Mouse (Mus musculus) forebrain, embryonic 16.5 days (tissue): ENCODE results near the gene Lpar5. TPM values are rescaled to one million over a fixed set of nuclear protein-coding genes. Genes with fewer than 3 reads are reported as not detected.
"Not testable (repeated sequence)": the region's sequence is repeated elsewhere in the genome, so short reads cannot be mapped to it uniquely, and the experiment has no call there.

Experiments used
- ATAC-seq: fragments of 200-750 bp; cut with Nextera tagmentation; 2 replicates; pipeline ENCODE4 v1.8.0; 2017; ENCODE audit warnings: mild to moderate bottlenecking, moderate library complexity
- H3K27ac ChIP-seq: fragments of 300-500 bp; sonication (generic); 2 replicates; pipeline ENCODE4 v1.5.1; 2014; ENCODE audit warnings: low read length, control low read depth
- H3K27me3 ChIP-seq: fragments of 300-500 bp; sonication (generic); replicated peaks from 2 replicates; pipeline ENCODE4 v1.6.1; 2014; ENCODE audit warnings: low read length; ENCODE audit not compliant: control insufficient read depth, insufficient read depth
- H3K36me3 ChIP-seq: fragments of 300-500 bp; sonication (generic); 2 replicates; pipeline ENCODE4 v1.6.1; 2014; ENCODE audit not compliant: control insufficient read depth, insufficient read depth
- H3K4me1 ChIP-seq: fragments of 300-500 bp; sonication (generic); replicated peaks from 2 replicates; pipeline ENCODE4 v1.6.1; 2014; ENCODE audit warnings: low read length; ENCODE audit not compliant: control insufficient read depth, insufficient read depth
- H3K4me2 ChIP-seq: fragments of 300-500 bp; sonication (generic); 2 replicates; pipeline ENCODE4 v1.6.1; 2014; ENCODE audit warnings: mild to moderate bottlenecking, low read length, control low read depth
- H3K4me3 ChIP-seq: fragments of 300-500 bp; sonication (generic); replicated peaks from 2 replicates; pipeline ENCODE4 v1.5.1; 2014; ENCODE audit warnings: mild to moderate bottlenecking, low read length, control low read depth
- H3K9ac ChIP-seq: fragments of 300-500 bp; sonication (generic); replicated peaks from 2 replicates; pipeline ENCODE4 v1.6.1; 2014; ENCODE audit warnings: low read depth, low read length, control low read depth
- H3K9me3 ChIP-seq: fragments of 300-500 bp; sonication (generic); 2 replicates; pipeline ENCODE4 v1.6.1; 2016; ENCODE audit warnings: low read length; ENCODE audit not compliant: control insufficient read depth
- WGBS: fragments of 180-500 bp; shearing (Covaris S2); extraction: QIAGEN DNeasy Blood & Tissue Kit; methylation state at CpG from one replicate; pipeline ENCODE4 v1.1.7; 2014; 5-methylcytosine and 5-hydroxymethylcytosine counted together
- polyA plus RNA-seq: library from polyadenylated mRNA; unstranded; fragments of >200 nt; fragmentation: Nextera tagmentation; extraction: Ambion mirVana; gene quantifications from 2 replicates; pipeline ENCODE4 v1.2.1, GENCODE M21; 2015

The Lpar5 gene
- polyA plus RNA-seq: 0.44 and 0.60 TPM in 2 replicates

DNA sequence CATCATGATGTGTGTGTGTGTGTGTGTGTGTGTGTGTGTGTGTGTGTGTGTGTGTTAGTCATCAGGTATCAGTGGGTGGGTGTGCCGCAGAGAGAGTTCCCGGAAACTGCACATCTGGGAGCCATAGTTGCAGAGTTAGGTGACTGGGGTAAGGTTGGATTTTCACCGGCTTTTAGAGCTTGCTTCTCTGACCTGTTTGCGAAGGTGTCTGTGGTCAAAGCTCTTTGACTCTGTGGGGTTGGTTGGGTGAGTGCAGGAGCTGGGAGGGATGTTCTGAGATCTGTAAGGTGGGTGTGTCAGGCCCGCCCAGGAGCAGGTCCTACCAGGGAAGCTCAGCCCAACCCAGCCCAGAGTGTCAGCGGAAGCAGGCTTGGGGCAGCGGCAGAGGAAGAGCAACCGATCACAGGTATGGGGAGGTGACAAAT lies at the start of gene Lpar5:
Gene Lpar5 (plus strand): TSS at position 350 of the 425 bp plus-strand sequence.
- no peak for ATAC-seq
- WGBS: 72% methylated on average over 8 of the region's 8 CpGs
- Histone ChIP-seq H3K36me3 (no peaks in the 10 kb centered on the region), H3K4me2 (no peak within 1 kb of the TSS), H3K4me1 (peaks cover 19% of the 10 kb centered on the region), H3K27ac (no peak within 1 kb of the TSS), H3K9ac (no peak within 1 kb of the TSS), H3K27me3 (no peaks in the 10 kb centered on the region), H3K4me3 (no peak within 1 kb of the TSS), H3K9me3 (no peaks in the 10 kb centered on the region)

DNA sequence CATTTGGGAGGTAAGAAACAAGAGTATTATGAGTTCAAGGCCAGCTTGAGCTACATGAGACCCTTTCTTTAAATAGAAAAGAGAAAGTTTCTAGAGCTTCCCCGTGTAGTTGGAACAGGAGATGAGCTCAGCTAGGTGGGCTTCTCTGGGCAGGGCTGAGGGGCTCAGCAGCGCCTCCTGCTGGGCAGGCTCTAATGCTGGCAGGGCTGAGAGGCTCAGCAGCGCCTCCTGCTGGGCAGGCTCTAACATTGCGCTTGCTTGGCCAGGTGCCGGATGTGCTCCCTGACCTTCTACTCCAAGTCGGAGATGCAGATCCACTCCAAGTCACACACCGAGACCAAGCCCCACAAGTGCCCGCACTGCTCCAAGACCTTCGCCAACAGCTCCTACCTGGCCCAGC lies 37.2 kb upstream of the Lpar5 start:
- H3K9ac ChIP-seq, ATAC-seq, H3K4me3 ChIP-seq, H3K27me3 ChIP-seq, H3K4me2 ChIP-seq, H3K27ac ChIP-seq, H3K4me1 ChIP-seq, H3K9me3 ChIP-seq: not testable (repeated sequence)
- H3K36me3 ChIP-seq: peaks cover 35% of the 10 kb centered on the region
- 14% methylated on average over 6 of the region's 9 CpGs for whole genome bisulfite sequencing

DNA sequence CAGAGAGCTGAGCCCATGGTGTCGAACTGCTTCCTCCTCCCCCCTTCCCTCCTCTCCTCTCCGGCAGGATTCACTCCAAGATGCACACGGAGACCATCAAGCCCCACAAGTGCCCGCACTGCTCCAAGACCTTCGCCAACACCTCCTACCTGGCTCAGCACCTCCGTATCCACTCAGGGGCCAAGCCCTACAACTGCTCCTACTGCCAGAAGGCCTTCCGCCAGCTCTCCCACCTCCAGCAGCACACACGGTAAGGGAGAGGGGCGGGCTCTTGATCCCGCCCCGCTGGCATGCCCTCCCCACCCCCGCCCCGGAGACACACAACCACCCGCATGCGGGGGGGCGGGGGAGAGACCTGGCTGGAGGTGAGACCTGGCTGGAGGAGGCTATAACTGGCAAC lies 36.1 kb upstream of the Lpar5 start:
- H3K4me3 ChIP-seq: no peak overlapping the region
- H3K27ac ChIP-seq: no peak overlapping the region
- no peak overlapping the region for H3K4me2 ChIP-seq
- H3K27me3 ChIP-seq: no peaks in the 10 kb centered on the region
- H3K9ac ChIP-seq: no peak overlapping the region
- no peaks in the 10 kb centered on the region for H3K4me1 ChIP-seq
- peaks cover 36% of the 10 kb centered on the region for H3K36me3 ChIP-seq
- no peak for ATAC-seq
- H3K9me3 ChIP-seq: no peaks in the 10 kb centered on the region
- 91% methylated on average over 16 of the region's 16 CpGs for WGBS

DNA sequence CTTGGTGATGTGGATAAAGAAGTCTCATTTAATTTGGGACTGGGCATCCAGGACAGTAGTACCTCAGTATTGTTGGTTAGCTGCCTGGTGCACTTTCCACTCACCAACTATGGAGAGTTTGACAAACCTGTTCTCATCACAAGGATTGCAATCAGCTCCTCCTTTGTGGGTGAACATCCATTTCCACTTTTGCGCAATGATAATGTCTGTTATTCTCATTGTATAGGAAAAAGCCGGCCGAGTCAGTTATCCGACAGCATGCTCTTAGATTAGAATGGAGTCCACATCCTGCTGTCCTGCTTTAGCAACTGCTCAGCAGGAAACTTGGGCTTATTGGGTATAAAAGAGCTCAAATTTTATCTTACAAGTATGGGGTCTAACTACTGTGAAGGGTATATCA lies 29.1 kb upstream of the Lpar5 start:
- no peak overlapping the region for H3K27ac ChIP-seq
- no peak overlapping the region; the same call in 1 of the 2 replicates for H3K4me3 ChIP-seq
- ATAC-seq: no peak
- no peaks in the 10 kb centered on the region for H3K27me3 ChIP-seq
- no peaks in the 10 kb centered on the region for H3K9me3 ChIP-seq
- peaks cover 11% of the 10 kb centered on the region for H3K4me1 ChIP-seq
- peaks cover 13% of the 10 kb centered on the region for H3K36me3 ChIP-seq
- H3K4me2 ChIP-seq: peak overlapping the region; percentile 51
- WGBS: 94% methylated on average over 4 of the region's 4 CpGs
- no peak overlapping the region for H3K9ac ChIP-seq

DNA sequence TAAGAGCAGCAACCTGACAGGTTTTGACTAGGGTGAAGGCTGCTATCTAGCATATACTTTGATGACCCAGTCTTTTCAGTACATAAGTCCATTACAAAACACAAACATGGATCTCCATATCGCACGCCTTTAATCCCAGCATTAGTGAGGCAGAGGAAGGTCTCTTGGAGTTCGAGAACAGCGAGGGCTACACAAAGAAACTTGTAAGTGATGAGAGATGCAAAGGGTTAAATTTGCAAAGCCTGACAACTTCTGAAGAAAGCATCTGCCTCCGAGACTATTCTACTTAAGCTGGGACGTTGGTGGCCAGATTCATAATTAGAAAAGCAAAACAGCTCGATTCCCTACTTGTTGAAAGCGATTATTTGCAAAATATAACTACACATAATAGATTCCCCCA lies 28.6 kb upstream of the Lpar5 start:
- whole genome bisulfite sequencing: 5% methylated on average over 8 of the region's 8 CpGs
- no peaks in the 10 kb centered on the region for H3K9me3 ChIP-seq
- ATAC-seq: peak; percentile 24
- peak overlapping the region; percentile 51 for H3K4me2 ChIP-seq
- 0 out of 2 replicates have a peak overlapping the region, but pooled peaks have one; percentile 1 for H3K9ac ChIP-seq
- peaks cover 11% of the 10 kb centered on the region for H3K4me1 ChIP-seq
- H3K4me3 ChIP-seq: peak overlapping the region; percentile 76
- peak overlapping the region; percentile 34; the same call in 1 of the 2 replicates for H3K27ac ChIP-seq
- H3K27me3 ChIP-seq: no peaks in the 10 kb centered on the region
- peaks cover 10% of the 10 kb centered on the region for H3K36me3 ChIP-seq

DNA sequence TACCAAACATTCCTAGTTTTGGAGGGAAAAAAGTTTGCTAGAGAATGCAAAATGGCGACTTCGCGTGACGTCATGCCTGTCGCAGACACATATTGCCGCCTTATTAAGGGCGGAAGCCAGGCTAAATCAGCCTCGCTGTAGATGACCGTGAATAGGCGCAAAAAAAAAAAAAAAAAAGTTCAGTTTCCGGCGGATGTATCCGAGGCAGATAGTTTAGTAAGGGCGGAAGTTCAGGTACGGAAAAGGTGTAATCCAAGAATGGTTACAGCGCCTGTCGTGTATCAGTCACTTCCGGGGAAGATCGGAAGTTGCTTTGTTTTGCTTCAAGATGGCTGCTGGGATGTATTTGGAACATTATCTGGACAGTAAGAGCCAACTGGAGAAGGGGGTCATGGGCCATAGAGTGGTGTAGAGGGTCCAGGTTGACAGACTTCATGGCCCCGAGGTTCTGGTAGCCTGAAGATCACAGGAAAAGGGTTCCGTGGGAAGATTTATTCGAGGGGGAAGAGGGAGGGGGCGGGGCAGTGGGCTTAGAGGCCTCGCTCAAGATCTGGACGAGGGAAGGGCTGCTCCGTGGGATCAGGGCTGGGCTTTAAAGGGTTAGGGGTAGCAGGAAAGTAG lies 28.1 kb upstream of the Lpar5 start, which contains the start of gene Ing4:
Gene Ing4 (plus strand): TSS at position 228 of the 621 bp plus-strand sequence.
- no peaks in the 10 kb centered on the region for H3K9me3 ChIP-seq
- peak within 1 kb of the TSS; percentile 71 for H3K27ac ChIP-seq
- H3K9ac ChIP-seq: peak within 1 kb of the TSS; percentile 72
- H3K36me3 ChIP-seq: peaks cover 13% of the 10 kb centered on the region
- under 1% methylated on average over 26 of the region's 26 CpGs for WGBS
- peaks cover 11% of the 10 kb centered on the region for H3K4me1 ChIP-seq
- peak within 1 kb of the TSS; percentile 76 for H3K4me3 ChIP-seq
- no peaks in the 10 kb centered on the region for H3K27me3 ChIP-seq
- H3K4me2 ChIP-seq: peak within 1 kb of the TSS; percentile 94
- ATAC-seq: peak; percentile 96

DNA sequence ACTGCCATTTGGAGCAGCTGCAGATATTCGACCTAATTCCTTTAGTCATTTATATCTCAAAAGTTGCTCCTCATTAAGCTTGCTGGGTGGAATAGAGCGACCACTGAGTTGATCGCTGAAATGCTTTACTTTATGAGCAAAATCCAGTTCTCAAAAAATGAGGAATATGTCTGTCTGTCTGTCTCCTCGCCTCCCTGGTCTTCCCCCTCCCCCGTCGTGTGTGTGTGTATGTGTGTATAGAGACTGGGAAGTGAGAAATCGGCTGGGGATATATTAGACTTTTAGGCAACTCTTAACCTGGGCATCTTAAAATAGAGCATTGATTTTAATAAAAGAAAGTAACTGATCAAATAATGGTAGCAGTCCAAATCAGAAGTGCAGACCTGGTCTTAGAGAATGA lies 27.5 kb upstream of the Lpar5 start:
- Histone ChIP-seq H3K9me3 (no peaks in the 10 kb centered on the region), H3K4me3 (peak overlapping the region; percentile 76), H3K9ac (peak overlapping the region; percentile 72), H3K36me3 (peaks cover 14% of the 10 kb centered on the region), H3K27me3 (no peaks in the 10 kb centered on the region), H3K4me2 (peak overlapping the region; percentile 94), H3K4me1 (peaks cover 11% of the 10 kb centered on the region), H3K27ac (peak overlapping the region; percentile 71)
- ATAC-seq: no peak
- WGBS: 17% methylated on average over 7 of the region's 7 CpGs

DNA sequence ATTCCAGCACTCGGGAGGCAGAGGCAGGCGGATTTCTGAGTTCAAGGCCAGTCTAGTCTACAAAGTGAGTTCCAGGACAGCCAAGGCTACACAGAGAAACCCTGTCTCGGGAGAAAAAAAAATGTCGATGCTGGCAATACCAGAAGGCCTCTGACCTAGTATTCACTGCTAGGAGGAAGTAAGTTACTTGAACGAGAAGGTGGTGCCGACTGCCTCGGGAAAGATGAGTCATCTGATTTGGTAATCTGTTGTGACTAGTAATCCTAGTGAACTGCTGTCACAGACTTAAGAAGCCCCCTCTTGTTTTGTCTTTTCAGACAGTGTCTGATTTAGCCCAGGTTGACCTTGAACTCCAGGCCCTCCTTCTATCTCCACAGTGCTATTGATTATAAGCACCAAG lies 26.7 kb upstream of the Lpar5 start:
- Histone ChIP-seq H3K4me2 (no peak overlapping the region), H3K4me3 (no peak overlapping the region), H3K36me3 (peaks cover 12% of the 10 kb centered on the region; the same call in 1 of the 2 replicates), H3K4me1 (peaks cover 11% of the 10 kb centered on the region), H3K9ac (no peak overlapping the region), H3K9me3 (no peaks in the 10 kb centered on the region), H3K27me3 (no peaks in the 10 kb centered on the region), H3K27ac (no peak overlapping the region)
- WGBS: 93% methylated on average over 7 of the region's 7 CpGs
- ATAC-seq: no peak

DNA sequence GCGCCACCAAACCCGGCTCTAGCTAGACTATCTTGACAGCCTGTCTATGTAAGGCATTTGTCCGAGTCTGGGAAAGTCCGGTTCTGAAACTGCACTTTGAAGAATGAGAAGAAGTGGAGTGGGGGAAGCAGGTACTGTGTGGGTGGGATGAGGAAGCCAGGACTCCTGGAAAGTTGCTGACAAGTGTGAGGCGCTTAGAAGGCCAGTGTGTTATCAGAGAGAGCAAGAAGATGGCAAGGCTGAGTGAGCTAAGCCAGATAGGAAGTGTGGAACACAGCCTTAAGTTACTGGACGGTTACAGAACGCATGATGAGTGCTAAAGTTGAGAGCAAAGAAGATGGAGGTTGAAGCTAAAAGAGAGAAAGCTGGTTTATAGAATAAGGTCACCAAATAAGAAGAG lies 25.6 kb upstream of the Lpar5 start:
- H3K4me2 ChIP-seq: no peak overlapping the region
- H3K36me3 ChIP-seq: 0 out of 2 replicates have a peak, but pooled peaks cover 11% of the 10 kb centered on the region
- H3K9me3 ChIP-seq: no peaks in the 10 kb centered on the region
- no peak overlapping the region for H3K9ac ChIP-seq
- H3K4me1 ChIP-seq: peaks cover 14% of the 10 kb centered on the region
- no peak for ATAC-seq
- H3K27me3 ChIP-seq: no peaks in the 10 kb centered on the region
- no peak overlapping the region for H3K27ac ChIP-seq
- 92% methylated on average over 7 of the region's 7 CpGs for WGBS
- H3K4me3 ChIP-seq: no peak overlapping the region
